ENCODE assay signal across 8 mouse cellular contexts in genomic region chr8:60993639-60993986, GRCm38 (mm10). TPM values are rescaled to one million over a fixed set of nuclear protein-coding genes. Genes with fewer than 3 reads are reported as not detected.
A peak's percentile ranks its signal among the peaks of the same experiment; 100 is the strongest.
DNase-seq lines count a peak whose midpoint lies in the region; ATAC-seq and TF ChIP-seq lines count a peak whose summit lies in the region.

No protein-coding gene starts in this region.

- peak overlapping the region; percentile 82 for H3K4me3 ChIP-seq in lung, postnatal 0 days (ENCODE audit: low read depth, low read length)
- H3K4me3 ChIP-seq in erythroblast, embryonic 14.5 days (replicated peaks) = peak overlapping the region; percentile 70
- H3K4me3 ChIP-seq in limb, embryonic 11.5 days (ENCODE audit: low read depth, low read length) = peak overlapping the region; percentile 74
- peak overlapping the region; percentile 77 for H3K4me3 ChIP-seq in olfactory bulb, adult 2 months (ENCODE audit: insufficient read depth, low read depth, low read length)

- TF ChIP-seq EP300 in lung, postnatal 0 days (IDR thresholded peaks at IDR 0.05) = no peak

- H3K4me1 ChIP-seq in lung, postnatal 0 days (ENCODE audit: insufficient read depth, low read depth, low read length) = no peaks in the 10 kb centered on the region
- H3K4me1 ChIP-seq in erythroblast, embryonic 14.5 days (ENCODE audit: control insufficient read depth) = peaks cover 40% of the 10 kb centered on the region
- H3K4me1 ChIP-seq in limb, embryonic 11.5 days (ENCODE audit: control insufficient read depth, insufficient read depth, low read length) = no peaks in the 10 kb centered on the region; the same call in 1 of the 2 replicates
- no peaks in the 10 kb centered on the region for H3K4me1 ChIP-seq in olfactory bulb, adult 2 months (ENCODE audit: control insufficient read depth, insufficient read depth, low read length)

- H3K27me3 ChIP-seq in lung, postnatal 0 days (replicated peaks; ENCODE audit: insufficient read depth, low read length) = no peaks in the 10 kb centered on the region
- H3K27me3 ChIP-seq in erythroblast, embryonic 14.5 days (ENCODE audit: control insufficient read depth) = no peaks in the 10 kb centered on the region
- no peaks in the 10 kb centered on the region for H3K27me3 ChIP-seq in limb, embryonic 11.5 days (ENCODE audit: control insufficient read depth, insufficient read depth, low read length)

- peak overlapping the region; percentile 91 for H3K27ac ChIP-seq in lung, postnatal 0 days (ENCODE audit: low read length)
- H3K27ac ChIP-seq in limb, embryonic 11.5 days (replicated peaks; ENCODE audit: low read depth, low read length) = 0 out of 2 replicates have a peak overlapping the region, but pooled peaks have one; percentile 75
- H3K27ac ChIP-seq in olfactory bulb, adult 2 months (ENCODE audit: insufficient read depth, low read depth, low read length) = peak overlapping the region; percentile 32

- no peaks in the 10 kb centered on the region for H3K36me3 ChIP-seq in lung, postnatal 0 days (ENCODE audit: insufficient read depth, low read length)
- H3K36me3 ChIP-seq in erythroblast, embryonic 14.5 days (ENCODE audit: control insufficient read depth) = peaks cover 6% of the 10 kb centered on the region
- no peaks in the 10 kb centered on the region for H3K36me3 ChIP-seq in limb, embryonic 11.5 days (ENCODE audit: control insufficient read depth, insufficient read depth, low read length)

- H3K9ac ChIP-seq in lung, postnatal 0 days (replicated peaks; ENCODE audit: low read depth) = peak overlapping the region; percentile 70
- H3K9ac ChIP-seq in limb, embryonic 11.5 days (ENCODE audit: low read length) = peak overlapping the region; percentile 72

- TF ChIP-seq POLR2A in olfactory bulb, adult 2 months (IDR thresholded peaks at IDR 0.05; ENCODE audit: insufficient read depth, low read depth, low read length) = no peak

- peak overlapping the region; percentile 65 for H3K4me2 ChIP-seq in lung, postnatal 0 days (replicated peaks; ENCODE audit: low read depth, low read length)
- H3K4me2 ChIP-seq in limb, embryonic 11.5 days (ENCODE audit: low read depth, severe bottlenecking) = peak overlapping the region; percentile 70

- ATAC-seq in lung, postnatal 0 days = 0 out of 2 replicates have a peak, but pooled peaks have one; percentile 1
- ATAC-seq in limb, embryonic 11.5 days (ENCODE audit: insufficient number of reproducible peaks, low FRiP score, low TSS enrichment, low read depth) = 0 out of 2 replicates have a peak, but pooled peaks have one; percentile 2

- DNase-seq in lung, postnatal 0 days (ENCODE audit: low spot score) = no peak
- no peak for DNase-seq in lung, adult 18-20 months
- DNase-seq in limb, embryonic 11.5 days (ENCODE audit: low spot score) = no peak
- DNase-seq in adrenal gland, postnatal 36 days = no peak
- no peak for DNase-seq in adrenal gland, adult 2 months
- no peak for DNase-seq in testis, postnatal 10 days (ENCODE audit: low spot score)

- no peak for TF ChIP-seq CTCF in lung, postnatal 0 days (IDR thresholded peaks at IDR 0.05)
- no peak for TF ChIP-seq CTCF in olfactory bulb, adult 2 months (IDR thresholded peaks at IDR 0.05; ENCODE audit: insufficient read depth, low read depth, low read length)

- WGBS in lung, postnatal 0 days = 3% methylated on average over 12 of the region's 12 CpGs
- WGBS in limb, embryonic 11.5 days = 7% methylated on average over 12 of the region's 12 CpGs
- 2% methylated on average over 12 of the region's 12 CpGs for WGBS in olfactory bulb, adult 2 months

- H3K9me3 ChIP-seq in lung, postnatal 0 days (ENCODE audit: low read length) = no peaks in the 10 kb centered on the region
- no peaks in the 10 kb centered on the region; the same call in 1 of the 2 replicates for H3K9me3 ChIP-seq in erythroblast, embryonic 14.5 days (ENCODE audit: control insufficient read depth, low read length)
- H3K9me3 ChIP-seq in limb, embryonic 11.5 days (ENCODE audit: control insufficient read depth, low read length) = no peaks in the 10 kb centered on the region

RNA-seq across cellular contexts. Expression of gene Nek1, which starts 0.6 kb away (rescaled TPM):
- polyA plus RNA-seq in lung, postnatal 0 days (2015; fragmentation: Nextera tagmentation; extraction: Ambion mirVana) = 9.7 and 10.5 TPM in 2 replicates
- polyA plus RNA-seq in erythroblast, embryonic 14.5 days (2012) = 0.06 and 0.07 TPM in 2 replicates
- 23.1 and 24.1 TPM in 2 replicates for polyA plus RNA-seq in limb, embryonic 11.5 days (2014; fragmentation: Nextera tagmentation; extraction: Ambion mirVana)
- not detected in 2 replicates for polyA plus RNA-seq in olfactory bulb, adult 2 months (2012; ENCODE audit: insufficient read depth, insufficient read length, low replicate concordance, missing spikeins)
- total RNA-seq in adrenal gland, postnatal 36 days (2021) = 10 to 100 TPM; 14.2 to 15.3 TPM
- total RNA-seq in adrenal gland, adult 2 months (2021) = 10 to 100 TPM; 14.7 to 15.0 TPM
- polyA plus RNA-seq in adrenal gland, adult 2 months (2012; rRNA removed) = 12.7 and 15.0 TPM in 2 replicates

RNA-seq across cellular contexts. Expression of gene Clcn3, which starts 10.5 kb away (rescaled TPM):
- 17.1 and 17.9 TPM in 2 replicates for polyA plus RNA-seq in lung, postnatal 0 days (2015; fragmentation: Nextera tagmentation; extraction: Ambion mirVana)
- 3.7 and 4.2 TPM in 2 replicates for polyA plus RNA-seq in erythroblast, embryonic 14.5 days (2012)
- polyA plus RNA-seq in limb, embryonic 11.5 days (2014; fragmentation: Nextera tagmentation; extraction: Ambion mirVana) = 10.6 and 11.1 TPM in 2 replicates
- 224 TPM in 1 of 2 replicates, not detected in the other for polyA plus RNA-seq in olfactory bulb, adult 2 months (2012; ENCODE audit: insufficient read depth, insufficient read length, low replicate concordance, missing spikeins)
- total RNA-seq in adrenal gland, postnatal 36 days (2021) = 10 to 100 TPM; 44.8 to 51.2 TPM
- 10 to 100 TPM; 40.9 to 47.4 TPM for total RNA-seq in adrenal gland, adult 2 months (2021)
- 7.9 and 9.1 TPM in 2 replicates for polyA plus RNA-seq in adrenal gland, adult 2 months (2012; rRNA removed)

Comparison
In these comparisons a context has a peak if more than half of its experiments do, and no peak if none do; other contexts are left out.
1. H3K27ac ChIP-seq: peak in every context shown above with its lines; median percentile 91 in lung, postnatal 0 days; 75 in limb, embryonic 11.5 days; 32 in olfactory bulb, adult 2 months.